Mouse (Mus musculus) heart, postnatal 0 days (tissue): ENCODE measurements around the gene Cd55b. TPM values are rescaled to one million over a fixed set of nuclear protein-coding genes. Genes with fewer than 3 reads are reported as not detected.

Experiments
- ATAC-seq: fragments of 200-750 bp; cut with Nextera tagmentation; 2 replicates; pipeline ENCODE4 v1.8.0; 2017; ENCODE audit warnings: low read depth, moderate number of reproducible peaks, moderate library complexity; ENCODE audit not compliant: insufficient read depth
- DNase-seq: peaks from one replicate; pipeline ENCODE4 v3.0.0-alpha.2; 2016; ENCODE audit warnings: low spot score
- H3K27ac ChIP-seq: fragments of 300-500 bp; sonication (generic); 2 replicates; pipeline ENCODE4 v1.5.1; 2014; ENCODE audit warnings: low read depth, mild to moderate bottlenecking
- H3K27me3 ChIP-seq: fragments of 300-500 bp; sonication (generic); 2 replicates; pipeline ENCODE4 v1.6.1; 2014; ENCODE audit warnings: low read length, mixed read lengths; ENCODE audit not compliant: control insufficient read depth, insufficient read depth
- H3K36me3 ChIP-seq: fragments of 300-500 bp; sonication (generic); replicated peaks from 2 replicates; pipeline ENCODE4 v1.6.1; 2014; ENCODE audit warnings: low read length, mixed read lengths; ENCODE audit not compliant: control insufficient read depth, insufficient read depth
- H3K4me1 ChIP-seq: fragments of 300-500 bp; sonication (generic); 2 replicates; pipeline ENCODE4 v1.6.1; 2014; ENCODE audit warnings: antibody characterized with exemption; ENCODE audit not compliant: control insufficient read depth, insufficient read depth
- H3K4me2 ChIP-seq: fragments of 300-500 bp; sonication (generic); 2 replicates; pipeline ENCODE4 v1.6.1; 2014; ENCODE audit warnings: low read depth, mild to moderate bottlenecking, low read length, moderate library complexity
- H3K4me3 ChIP-seq: fragments of 300-500 bp; sonication (generic); 2 replicates; pipeline ENCODE4 v1.5.1; 2014; ENCODE audit warnings: low read depth, low read length
- H3K9ac ChIP-seq: fragments of 300-500 bp; sonication (generic); replicated peaks from 2 replicates; pipeline ENCODE4 v1.6.1; 2014; ENCODE audit warnings: low read depth, low read length, mixed read lengths
- H3K9me3 ChIP-seq: fragments of 300-500 bp; sonication (generic); replicated peaks from 2 replicates; pipeline ENCODE4 v1.6.1; 2016; ENCODE audit warnings: low read length; ENCODE audit not compliant: control insufficient read depth
- CTCF ChIP-seq: IDR thresholded peaks from 2 replicates; pipeline ENCODE4 v1.5.1; 2016; ENCODE audit warnings: antibody characterized with exemption, control low read depth, low read depth
- EP300 ChIP-seq: IDR thresholded peaks from 2 replicates; pipeline ENCODE4 v1.6.1; 2016; ENCODE audit warnings: antibody characterized with exemption, low read depth
- WGBS: fragments of 180-500 bp; shearing (Covaris S2); extraction: QIAGEN DNeasy Blood & Tissue Kit; methylation state at CpG from one replicate; pipeline ENCODE4 v1.1.7; 2014; 5-methylcytosine and 5-hydroxymethylcytosine counted together
- polyA plus RNA-seq: library from polyadenylated mRNA; unstranded; fragments of >200 nt; fragmentation: Nextera tagmentation; extraction: Ambion mirVana; gene quantifications from 2 replicates; pipeline ENCODE4 v1.2.1, GENCODE M21; 2015
- total RNA-seq: library from RNA; depleted of rRNA; stranded (reverse); fragments of >200 nt; gene quantifications from 2 replicates; pipeline ENCODE4 v1.2.3, GENCODE M21; 2014; ENCODE audit warnings: low replicate concordance; rRNA removed

Gene Cd55b
- total and polyA plus RNA-seq, 2 experiments from 2014 or later = not detected

- Histone ChIP-seq H3K9me3 (no peaks in the 10 kb centered on the region), H3K4me2 (no peak overlapping the region), H3K4me3 (no peak overlapping the region), H3K36me3 (no peaks in the 10 kb centered on the region), H3K4me1 (peaks cover 18% of the 10 kb centered on the region; the same call in 1 of the 2 replicates), H3K27ac (no peak overlapping the region), H3K9ac (no peak overlapping the region), H3K27me3 (no peaks in the 10 kb centered on the region)
- 86% methylated on average over 5 of the region's 5 CpGs for WGBS
- DNase-seq (no peak), ATAC-seq (no peak)
- TF ChIP-seq EP300 (no peak), CTCF (no peak)
These were observed 51.5 kb downstream of the Cd55b start for GRCm38 (mm10) chr1:130371291-130371690.

GRCm38 (mm10) chr1:130350077-130350635, 72.7 kb downstream of the Cd55b start:
- 23% methylated on average over 1 of the region's 1 CpGs for WGBS
- no peaks in the 10 kb centered on the region for H3K27me3 ChIP-seq
- DNase-seq (peak; percentile 49), ATAC-seq (no peak)
- no peak overlapping the region for H3K9ac ChIP-seq
- H3K4me3 ChIP-seq = no peak overlapping the region
- no peak overlapping the region for H3K4me2 ChIP-seq
- no peaks in the 10 kb centered on the region for H3K36me3 ChIP-seq
- peak; percentile 80 for TF ChIP-seq CTCF
- TF ChIP-seq EP300 = no peak
- no peaks in the 10 kb centered on the region for H3K9me3 ChIP-seq
- no peaks in the 10 kb centered on the region for H3K4me1 ChIP-seq
- H3K27ac ChIP-seq = no peak overlapping the region

- DNase-seq = no peak
- 49% methylated on average over 9 of the region's 9 CpGs for WGBS
These were observed 80.4 kb downstream of the Cd55b start for GRCm38 (mm10) chr1:130342429-130342828.

More at GRCm38 (mm10) chr1:130342429-130342828, 80.4 kb downstream of the Cd55b start:
- H3K27me3 ChIP-seq = no peaks in the 10 kb centered on the region
- H3K36me3 ChIP-seq = no peaks in the 10 kb centered on the region
- H3K27ac ChIP-seq = no peak overlapping the region
- ATAC-seq = no peak
- TF ChIP-seq CTCF = 0 out of 2 replicates have a peak, but pooled peaks have one; percentile 18
- no peak for TF ChIP-seq EP300
- H3K4me1 ChIP-seq = no peaks in the 10 kb centered on the region
- H3K4me2 ChIP-seq = no peak overlapping the region
- no peaks in the 10 kb centered on the region for H3K9me3 ChIP-seq
- no peak overlapping the region for H3K4me3 ChIP-seq
- no peak overlapping the region for H3K9ac ChIP-seq

Other genes with a start within 250 kb of the Cd55b start
- 9.9 and 13.9 TPM in 2 replicates for gene Cd55, start 39.7 kb upstream of the Cd55b start, total RNA-seq
- gene Cd55, start 39.7 kb upstream of the Cd55b start, polyA plus RNA-seq = 9.0 and 10.0 TPM in 2 replicates
- gene Zp3r, start 206.6 kb upstream of the Cd55b start, total RNA-seq = not detected in 2 replicates
- not detected in 2 replicates for gene Zp3r, start 206.6 kb upstream of the Cd55b start, polyA plus RNA-seq
- gene C4bp, start 238.6 kb upstream of the Cd55b start, total RNA-seq = not detected in 2 replicates
- gene C4bp, start 238.6 kb upstream of the Cd55b start, polyA plus RNA-seq = not detected in 2 replicates